Mouse (Mus musculus) liver, embryonic 14.5 days (tissue): ENCODE results near the gene Parvb.

Experiments
- CTCF ChIP-seq: IDR thresholded peaks from 2 replicates; pipeline ENCODE4 v1.5.1; 2016; ENCODE audit warnings: antibody characterized with exemption, low read depth, control low read depth
- EP300 ChIP-seq: IDR thresholded peaks from 2 replicates; pipeline ENCODE4 v1.6.1; 2016; ENCODE audit warnings: antibody characterized with exemption, low read depth

GRCm38 (mm10) chr15:84253757-84254156 lies 21.9 kb downstream of the Parvb start:
- no peak for TF ChIP-seq EP300
- TF ChIP-seq CTCF: no peak
